Mouse (Mus musculus) heart, embryonic 15.5 days (tissue): ENCODE measurements at regions not wholly inside any gene's neighbourhood (a gene's known extent, or its start where the extent isn't known, plus 50 kb on each side); places are given as distances from the start of the nearest gene placed in this dataset.

Experiments used
- ATAC-seq: fragments of 200-750 bp; cut with Nextera tagmentation; replicated peaks from 2 replicates; pipeline ENCODE4 v1.8.0; 2017; ENCODE audit warnings: low read depth, moderate TSS enrichment; ENCODE audit not compliant: insufficient number of reproducible peaks, insufficient read depth, low FRiP score
- H3K27ac ChIP-seq: fragments of 300-500 bp; sonication (generic); 2 replicates; pipeline ENCODE4 v1.5.1; 2015; ENCODE audit warnings: mild to moderate bottlenecking, inconsistent platforms
- H3K27me3 ChIP-seq: fragments of 300-500 bp; sonication (generic); 2 replicates; pipeline ENCODE4 v1.6.1; 2015; ENCODE audit warnings: inconsistent platforms
- H3K36me3 ChIP-seq: fragments of 300-500 bp; sonication (generic); 2 replicates; pipeline ENCODE4 v1.6.1; 2015; ENCODE audit warnings: mild to moderate bottlenecking, inconsistent platforms
- H3K4me1 ChIP-seq: fragments of 300-500 bp; sonication (generic); replicated peaks from 2 replicates; pipeline ENCODE4 v1.6.1; 2015; ENCODE audit warnings: inconsistent platforms
- H3K4me2 ChIP-seq: fragments of 300-500 bp; sonication (generic); 2 replicates; pipeline ENCODE4 v1.6.1; 2015; ENCODE audit warnings: inconsistent platforms, mild to moderate bottlenecking, moderate library complexity
- H3K4me3 ChIP-seq: fragments of 300-500 bp; sonication (generic); 2 replicates; pipeline ENCODE4 v1.5.1; 2015; ENCODE audit warnings: mild to moderate bottlenecking, inconsistent platforms
- H3K9ac ChIP-seq: fragments of 300-500 bp; sonication (generic); 2 replicates; pipeline ENCODE4 v1.6.1; 2015; ENCODE audit warnings: mild to moderate bottlenecking, inconsistent platforms
- H3K9me3 ChIP-seq: fragments of 300-500 bp; sonication (generic); replicated peaks from 2 replicates; pipeline ENCODE4 v1.6.1; 2016; ENCODE audit warnings: inconsistent platforms
- WGBS: fragments of 180-500 bp; shearing (Covaris S2); methylation state at CpG from one replicate; pipeline ENCODE4 v1.1.7; 2015; ENCODE audit warnings: mixed read lengths; 5-methylcytosine and 5-hydroxymethylcytosine counted together

DNA sequence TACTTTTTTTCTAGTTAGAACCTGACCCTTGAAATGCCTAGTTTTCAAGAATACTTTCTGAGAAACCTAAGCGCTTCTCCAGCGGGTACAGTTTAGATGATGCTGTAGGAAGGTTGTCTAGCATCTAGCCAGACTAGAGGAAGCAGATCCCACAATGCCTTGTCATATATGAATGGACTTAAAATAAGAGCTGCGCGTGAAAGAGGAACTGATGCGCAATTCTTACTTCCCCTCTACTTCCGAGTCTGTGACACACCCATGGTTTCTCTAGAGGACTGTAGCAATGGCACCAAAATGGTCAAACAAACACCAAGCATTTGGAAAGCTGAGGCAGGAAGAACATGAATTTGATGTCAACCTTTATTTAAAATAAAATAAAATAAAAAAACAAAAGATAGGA, 167.6 kb upstream of the Tyw5 start:
- H3K4me3 ChIP-seq, result no peak overlapping the region
- WGBS, result 89% methylated on average over 6 of the region's 6 CpGs
- H3K4me2 ChIP-seq, result peak overlapping the region; percentile 27; the same call in 1 of the 2 replicates
- peaks cover 12% of the 10 kb centered on the region; the same call in 1 of the 2 replicates for H3K4me1 ChIP-seq
- no peak for ATAC-seq
- no peaks in the 10 kb centered on the region for H3K9me3 ChIP-seq
- no peak overlapping the region for H3K9ac ChIP-seq
- H3K36me3 ChIP-seq, result no peaks in the 10 kb centered on the region
- no peaks in the 10 kb centered on the region for H3K27me3 ChIP-seq
- no peak overlapping the region for H3K27ac ChIP-seq

DNA sequence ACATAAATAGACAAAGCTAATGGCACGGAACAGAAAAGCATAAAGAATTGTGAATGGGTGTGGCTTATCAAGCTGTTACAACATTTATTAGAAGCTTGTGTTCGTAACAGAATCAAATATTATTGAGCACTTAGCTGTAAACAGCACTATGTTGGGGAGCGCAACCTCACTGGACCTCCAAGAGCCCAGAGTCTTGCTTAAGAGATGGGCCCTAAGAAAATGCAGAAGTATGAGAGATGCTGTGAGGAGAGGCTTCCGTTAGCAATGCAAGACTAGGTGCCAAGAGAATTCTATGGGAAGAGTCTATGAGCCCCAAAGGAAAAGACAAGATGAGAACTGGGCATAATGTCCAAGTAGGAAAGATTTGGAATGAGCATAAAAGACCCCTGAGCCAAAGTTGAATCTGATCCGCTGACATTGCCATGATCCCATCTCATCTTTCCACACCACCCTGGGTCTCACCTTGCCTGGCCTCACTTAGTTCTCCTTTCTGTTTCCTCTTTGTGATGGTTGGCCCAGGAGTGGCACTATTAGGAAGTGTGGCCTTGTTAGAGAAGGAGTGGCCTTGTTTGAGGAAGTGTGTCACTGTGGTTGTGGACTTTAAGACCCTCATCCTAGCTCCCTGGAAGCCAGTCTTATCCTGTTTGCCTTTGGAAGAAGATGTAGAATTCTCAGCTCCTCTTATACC, 169.3 kb upstream of the Tyw5 start:
- Histone ChIP-seq H3K9ac (no peak overlapping the region), H3K9me3 (no peaks in the 10 kb centered on the region), H3K36me3 (no peaks in the 10 kb centered on the region), H3K4me3 (no peak overlapping the region), H3K27ac (no peak overlapping the region), H3K27me3 (no peaks in the 10 kb centered on the region), H3K4me2 (no peak overlapping the region), H3K4me1 (peaks cover 12% of the 10 kb centered on the region; the same call in 1 of the 2 replicates)
- WGBS, result 93% methylated on average over 5 of the region's 5 CpGs
- no peak for ATAC-seq

DNA sequence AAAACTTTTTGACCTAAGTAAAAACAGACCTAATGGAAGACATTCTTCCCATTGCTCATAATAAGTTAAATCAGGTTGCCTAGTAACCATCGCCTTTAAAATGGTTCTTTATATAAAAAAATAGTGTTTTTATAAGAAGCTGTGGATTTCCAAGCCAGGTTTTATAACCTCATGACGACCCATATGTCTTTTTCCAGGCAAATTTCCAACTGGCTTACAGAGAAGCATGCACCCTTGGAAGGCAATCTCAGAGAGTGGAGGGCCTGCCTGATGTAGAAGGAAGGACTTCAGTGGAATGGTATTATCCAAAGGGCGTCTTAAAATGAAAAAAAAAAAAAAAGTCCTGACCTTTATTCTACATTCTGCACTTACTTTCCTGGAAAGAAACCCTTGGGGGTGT, 172.2 kb upstream of the Tyw5 start:
- no peak overlapping the region for H3K4me3 ChIP-seq
- H3K9me3 ChIP-seq, result no peaks in the 10 kb centered on the region
- no peaks in the 10 kb centered on the region for H3K27me3 ChIP-seq
- H3K4me1 ChIP-seq, result peaks cover 1% of the 10 kb centered on the region; the same call in 1 of the 2 replicates
- peak overlapping the region; percentile 21; the same call in 1 of the 2 replicates for H3K27ac ChIP-seq
- H3K9ac ChIP-seq, result no peak overlapping the region
- no peaks in the 10 kb centered on the region for H3K36me3 ChIP-seq
- WGBS, result 41% methylated on average over 3 of the region's 3 CpGs
- ATAC-seq, result no peak
- no peak overlapping the region for H3K4me2 ChIP-seq

DNA sequence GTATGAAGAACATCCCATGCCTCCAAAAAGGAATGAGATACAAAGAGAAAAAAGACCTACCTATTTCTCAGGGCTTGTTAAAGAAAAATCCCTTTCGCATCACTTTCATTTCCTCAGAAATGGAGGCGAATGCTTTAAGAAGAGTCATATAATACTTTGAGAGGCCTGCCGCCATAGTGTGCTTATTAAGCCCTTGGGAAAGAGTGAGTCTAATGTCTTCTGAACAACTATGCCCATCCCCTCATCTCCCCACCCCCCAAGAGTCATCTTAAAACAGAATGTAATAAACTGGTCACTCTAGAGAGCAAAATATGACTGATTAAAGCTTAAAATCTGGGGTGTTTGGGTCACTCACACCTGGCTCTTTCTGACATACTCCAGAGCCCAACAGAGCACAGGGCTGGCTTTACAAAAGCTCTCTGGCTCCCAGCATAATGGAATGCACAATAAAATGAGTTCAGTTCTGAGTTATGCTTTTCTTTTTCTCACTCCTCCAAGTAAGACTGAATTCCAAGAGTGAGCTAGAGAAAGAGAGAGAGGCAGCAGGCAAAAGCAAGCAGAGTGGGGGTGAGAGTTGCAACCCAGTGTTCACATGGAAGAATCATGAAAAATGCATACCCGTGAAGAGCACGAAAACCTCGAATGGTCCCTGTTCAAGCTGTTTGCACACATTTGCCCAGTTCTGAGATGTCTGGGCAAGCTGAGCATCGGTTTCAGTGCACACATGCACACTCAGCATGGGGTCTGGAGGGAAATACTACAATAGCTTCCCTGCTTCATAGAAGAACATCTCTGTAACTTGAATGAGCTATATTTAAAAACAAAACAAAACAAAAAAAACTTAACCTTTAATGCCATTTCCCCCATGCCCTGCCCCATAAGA, 180.0 kb upstream of the Spats2l start:
- H3K4me2 ChIP-seq, result no peak overlapping the region
- no peaks in the 10 kb centered on the region for H3K9me3 ChIP-seq
- no peaks in the 10 kb centered on the region for H3K27me3 ChIP-seq
- no peak for ATAC-seq
- H3K4me1 ChIP-seq, result no peaks in the 10 kb centered on the region
- no peaks in the 10 kb centered on the region for H3K36me3 ChIP-seq
- H3K9ac ChIP-seq, result no peak overlapping the region
- no peak overlapping the region for H3K27ac ChIP-seq
- no peak overlapping the region for H3K4me3 ChIP-seq
- WGBS, result 84% methylated on average over 7 of the region's 7 CpGs

DNA sequence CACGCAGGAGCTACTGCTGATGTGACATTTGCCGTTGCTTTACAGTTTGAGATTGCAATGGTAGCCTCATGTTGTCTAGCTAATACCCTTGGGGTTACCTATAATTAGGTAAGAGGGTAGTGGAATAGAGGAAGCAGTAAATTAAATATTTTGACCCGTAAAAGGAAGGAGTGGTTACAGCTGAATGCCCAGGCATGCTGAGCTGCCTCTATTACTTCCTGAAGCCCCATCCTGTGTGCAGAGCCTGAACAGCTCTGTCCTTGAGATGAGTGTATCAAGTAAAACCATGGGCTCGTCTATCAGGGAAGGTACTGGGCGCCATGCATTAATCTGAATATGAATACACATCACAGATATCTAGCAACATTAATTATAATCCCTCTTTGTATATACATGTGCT, 179.1 kb upstream of the Spats2l start:
- Histone ChIP-seq H3K27ac (no peak overlapping the region), H3K4me1 (no peaks in the 10 kb centered on the region), H3K4me2 (no peak overlapping the region), H3K9ac (no peak overlapping the region), H3K9me3 (no peaks in the 10 kb centered on the region), H3K4me3 (no peak overlapping the region), H3K27me3 (no peaks in the 10 kb centered on the region), H3K36me3 (no peaks in the 10 kb centered on the region)
- WGBS, result 68% methylated on average over 5 of the region's 5 CpGs
- ATAC-seq, result no peak

DNA sequence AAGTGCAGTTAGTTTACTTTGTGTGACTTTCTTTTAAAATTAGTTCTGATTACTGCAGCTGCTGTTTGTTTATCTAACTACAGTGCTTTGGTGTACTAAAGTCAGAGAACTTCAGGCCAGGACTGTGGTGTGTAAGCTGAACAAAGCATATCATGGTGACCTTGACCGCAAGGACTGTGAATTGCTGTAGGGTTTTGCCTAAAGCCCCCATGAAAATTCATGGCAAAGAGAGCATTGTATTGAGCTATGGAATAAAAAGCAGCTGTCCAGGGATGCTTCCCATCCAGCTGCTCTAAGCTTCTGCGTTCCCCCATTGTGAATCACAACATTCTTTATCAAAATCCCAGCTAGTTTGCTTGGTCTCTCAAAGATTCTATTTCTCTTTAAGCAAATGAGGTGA, 173.0 kb upstream of the Spats2l start:
- H3K27ac ChIP-seq, result no peak overlapping the region
- H3K4me2 ChIP-seq, result no peak overlapping the region
- H3K9me3 ChIP-seq, result no peaks in the 10 kb centered on the region
- no peaks in the 10 kb centered on the region for H3K4me1 ChIP-seq
- H3K9ac ChIP-seq, result no peak overlapping the region
- no peak for ATAC-seq
- WGBS, result 82% methylated on average over 2 of the region's 2 CpGs
- no peaks in the 10 kb centered on the region for H3K36me3 ChIP-seq
- H3K4me3 ChIP-seq, result no peak overlapping the region
- no peaks in the 10 kb centered on the region for H3K27me3 ChIP-seq

DNA sequence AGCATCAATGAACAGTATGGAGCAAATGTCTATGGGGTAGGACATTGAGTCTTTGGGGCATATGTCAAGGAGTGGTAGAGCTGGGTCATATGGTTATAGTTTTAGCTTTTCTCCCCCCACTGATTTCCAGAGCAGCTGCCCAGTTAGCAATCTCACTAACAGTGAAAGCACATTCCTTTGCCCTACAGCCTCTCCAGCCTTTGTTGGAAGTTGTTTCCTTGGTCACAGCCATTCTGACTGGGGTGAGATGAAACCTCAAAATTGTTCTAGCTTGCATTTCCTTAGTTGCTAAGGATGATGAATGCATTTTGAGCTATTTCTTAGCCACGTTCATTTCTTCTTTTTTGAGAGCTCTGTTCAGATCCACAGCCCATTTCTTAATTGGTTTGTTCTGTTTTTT, 168.4 kb upstream of the Spats2l start:
- 78% methylated on average over 1 of the region's 1 CpGs for WGBS

DNA sequence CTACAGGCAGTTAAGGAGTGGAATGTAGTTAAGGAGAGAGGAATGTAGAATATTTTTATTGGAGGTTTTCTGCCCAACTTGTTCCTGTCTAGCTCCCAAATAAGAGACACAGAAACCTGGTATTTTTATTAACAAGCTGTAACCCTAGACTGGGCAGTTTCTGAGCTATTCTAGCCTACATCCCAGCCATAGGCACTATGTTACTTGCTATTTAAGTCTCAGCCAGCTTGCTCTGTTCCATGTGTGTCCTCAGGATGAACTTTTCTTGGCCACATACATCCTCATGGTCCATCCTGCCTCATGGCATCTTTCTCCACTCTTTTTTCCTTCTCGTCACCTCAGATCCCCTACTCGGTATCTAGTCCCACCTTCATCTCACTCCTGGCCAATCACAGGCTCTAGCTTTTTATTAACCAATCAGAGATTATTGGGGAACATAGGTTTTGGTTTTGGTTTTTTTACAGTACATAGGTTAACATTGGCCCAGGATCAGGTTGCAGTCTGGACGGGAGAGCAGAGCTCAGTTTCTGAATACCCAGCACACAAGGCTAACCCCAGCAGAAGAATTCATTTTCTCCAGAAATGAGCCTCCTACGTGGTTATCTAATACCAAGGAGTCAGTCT, 167.8 kb upstream of the Spats2l start:
- H3K27ac ChIP-seq, result no peak overlapping the region
- 55% methylated on average over 4 of the region's 4 CpGs for WGBS
- H3K9me3 ChIP-seq, result no peaks in the 10 kb centered on the region

More for the DNA sequence above, 168.4 kb upstream of the Spats2l start:
- Histone ChIP-seq H3K27me3 (no peaks in the 10 kb centered on the region), H3K4me2 (no peak overlapping the region), H3K27ac (no peak overlapping the region), H3K9ac (no peak overlapping the region), H3K4me1 (peaks cover 3% of the 10 kb centered on the region; the same call in 1 of the 2 replicates), H3K36me3 (no peaks in the 10 kb centered on the region), H3K4me3 (no peak overlapping the region), H3K9me3 (no peaks in the 10 kb centered on the region)
- no peak for ATAC-seq

DNA sequence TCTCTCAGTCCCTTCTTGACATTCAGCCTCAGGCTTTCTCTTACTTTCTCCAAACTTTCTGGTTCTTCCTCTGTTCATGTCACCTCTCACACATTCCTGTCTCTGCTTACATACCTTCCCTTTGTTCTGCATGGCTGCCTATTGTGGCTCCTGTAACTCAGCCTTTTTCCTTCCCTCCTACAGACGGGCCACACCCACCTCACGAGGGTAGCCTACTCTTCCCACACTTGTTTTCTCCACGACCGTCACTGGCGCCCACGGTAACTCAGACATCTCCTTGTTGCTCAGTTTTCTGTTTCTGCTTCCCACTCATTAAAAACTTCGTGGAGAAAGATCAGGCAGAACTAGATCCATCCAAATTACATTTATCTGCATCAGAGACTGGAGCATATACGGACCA, 166.9 kb upstream of the Spats2l start:
- 66% methylated on average over 8 of the region's 8 CpGs for WGBS
- no peak for ATAC-seq

More for the DNA sequence above, 167.8 kb upstream of the Spats2l start:
- H3K27me3 ChIP-seq, result no peaks in the 10 kb centered on the region
- H3K4me1 ChIP-seq, result peaks cover 3% of the 10 kb centered on the region; the same call in 1 of the 2 replicates
- H3K4me3 ChIP-seq, result no peak overlapping the region
- no peak overlapping the region for H3K4me2 ChIP-seq
- H3K9ac ChIP-seq, result no peak overlapping the region
- no peaks in the 10 kb centered on the region for H3K36me3 ChIP-seq
- ATAC-seq, result no peak

DNA sequence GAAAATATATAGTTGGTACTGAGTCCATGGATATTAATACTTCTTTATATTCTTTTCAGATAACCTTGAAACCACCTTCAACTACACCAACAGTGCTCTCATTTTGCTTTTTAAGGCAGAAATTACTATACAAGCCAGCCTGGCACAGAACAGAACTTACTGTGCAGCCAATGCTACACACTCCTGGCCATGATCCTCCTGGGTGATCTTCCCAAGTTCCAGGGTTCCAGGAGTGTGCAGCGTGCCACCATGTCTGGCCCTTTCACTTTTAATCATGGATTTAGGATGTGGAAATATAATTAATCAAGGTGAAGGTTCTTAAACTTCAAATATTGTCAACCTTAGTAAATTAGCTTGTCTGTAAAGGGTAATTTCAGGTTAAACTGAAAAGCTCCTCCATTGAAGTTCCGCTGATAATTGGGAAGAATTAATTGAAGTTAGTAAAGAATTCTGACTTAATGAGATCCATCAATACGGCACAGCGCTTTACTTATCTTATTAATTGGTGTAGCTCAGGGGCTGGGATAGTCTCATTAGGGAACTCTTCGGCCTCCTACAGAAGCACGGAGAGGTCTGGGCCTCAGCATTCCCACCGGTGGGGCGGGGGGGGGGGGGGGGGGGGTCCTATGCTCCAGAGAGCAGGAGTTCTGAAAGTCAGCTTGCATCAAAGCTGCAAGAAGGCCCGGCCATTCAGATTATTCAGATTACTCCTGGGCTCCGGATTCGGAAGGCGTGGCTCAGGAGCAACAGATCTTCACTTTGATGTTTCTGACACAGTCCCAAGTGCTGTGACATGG, 166.1 kb upstream of the Spats2l start:
- peaks cover 3% of the 10 kb centered on the region; the same call in 1 of the 2 replicates for H3K4me1 ChIP-seq
- H3K9ac ChIP-seq, result no peak overlapping the region
- no peak for ATAC-seq
- no peak overlapping the region for H3K4me3 ChIP-seq
- H3K36me3 ChIP-seq, result no peaks in the 10 kb centered on the region
- no peak overlapping the region for H3K27ac ChIP-seq
- no peaks in the 10 kb centered on the region for H3K9me3 ChIP-seq
- H3K4me2 ChIP-seq, result no peak overlapping the region
- no peaks in the 10 kb centered on the region for H3K27me3 ChIP-seq
- WGBS, result 59% methylated on average over 11 of the region's 12 CpGs

More for the DNA sequence above, 166.9 kb upstream of the Spats2l start:
- no peaks in the 10 kb centered on the region for H3K36me3 ChIP-seq
- H3K4me3 ChIP-seq, result no peak overlapping the region
- H3K4me1 ChIP-seq, result peaks cover 3% of the 10 kb centered on the region; the same call in 1 of the 2 replicates
- no peaks in the 10 kb centered on the region for H3K27me3 ChIP-seq
- no peak overlapping the region for H3K4me2 ChIP-seq
- no peak overlapping the region for H3K27ac ChIP-seq
- no peaks in the 10 kb centered on the region for H3K9me3 ChIP-seq
- no peak overlapping the region for H3K9ac ChIP-seq

DNA sequence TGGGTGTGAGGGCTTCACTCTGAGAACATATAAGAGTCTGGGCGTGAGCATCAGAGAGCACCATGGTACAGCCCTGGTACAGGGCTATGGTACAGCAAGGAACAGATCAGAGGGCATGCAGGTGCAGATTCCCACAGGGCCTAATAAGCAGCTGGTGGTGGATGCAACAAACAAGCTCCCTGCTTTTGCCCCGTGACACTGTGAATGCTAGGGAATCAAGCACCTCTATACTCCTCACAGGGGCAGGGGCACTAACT, 165.6 kb upstream of the Spats2l start:
- H3K9me3 ChIP-seq, result no peaks in the 10 kb centered on the region
- no peak overlapping the region for H3K27ac ChIP-seq
- no peak overlapping the region for H3K4me3 ChIP-seq
- H3K27me3 ChIP-seq, result no peaks in the 10 kb centered on the region
- H3K4me2 ChIP-seq, result no peak overlapping the region
- no peak overlapping the region for H3K9ac ChIP-seq
- 44% methylated on average over 2 of the region's 2 CpGs for WGBS
- no peak for ATAC-seq
- peaks cover 6% of the 10 kb centered on the region for H3K4me1 ChIP-seq
- no peaks in the 10 kb centered on the region for H3K36me3 ChIP-seq
